Mouse (Mus musculus) heart, adult 8-10 months (tissue): Measurements from ENCODE around the gene Smim5. TPM values are rescaled to one million over a fixed set of nuclear protein-coding genes. Genes with fewer than 3 reads are reported as not detected.

Experiments used
- DNase-seq: peaks from one replicate; pipeline ENCODE4 v3.0.0; 2022; ENCODE audit warnings: low spot score
- total RNA-seq, 4 experiments: library from RNA; stranded (reverse); gene quantifications; 2 replicates each; pipeline ENCODE4 v1.2.4; 2022

The Smim5 gene
- total RNA-seq, 4 experiments from 2014 or later: 11.0 to 28.2 (median 14.6) TPM

DNA sequence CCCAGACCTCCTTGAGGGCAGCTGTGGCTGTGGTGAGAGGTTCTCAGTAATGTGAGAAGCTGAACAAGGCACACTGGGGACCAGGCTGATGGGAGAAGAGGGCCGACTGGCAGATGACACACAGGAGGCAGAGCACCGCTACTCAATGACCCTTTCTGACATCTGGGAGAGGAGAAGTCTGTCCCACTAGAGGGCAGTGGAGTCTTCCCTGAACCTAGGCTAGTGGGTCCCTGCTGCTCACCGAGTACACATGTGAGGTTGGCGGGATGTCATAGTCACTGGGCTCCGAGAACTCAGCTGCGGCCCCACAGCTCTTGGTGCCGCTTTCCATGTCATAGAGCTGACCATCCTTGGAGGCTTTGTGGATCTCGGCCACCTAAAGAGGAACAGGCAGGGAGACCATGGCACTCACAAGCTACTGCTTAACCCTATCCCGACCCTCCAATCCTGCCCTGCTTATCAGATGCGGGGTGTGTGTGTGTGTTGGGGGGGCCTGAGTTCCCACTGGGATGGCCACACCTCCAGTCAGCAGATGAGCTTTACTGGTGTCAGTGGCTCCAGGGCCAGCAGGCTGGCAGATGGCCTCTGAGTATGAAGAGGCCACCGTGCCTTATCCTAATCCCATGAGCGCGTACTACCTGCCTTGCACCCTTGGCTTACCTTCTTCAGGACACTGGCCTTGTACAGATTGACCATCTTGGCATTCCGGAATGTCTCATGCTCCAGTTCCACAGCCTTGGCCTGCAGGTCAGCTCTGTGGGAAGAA lies 4.8 kb upstream of the Smim5 start:
- DNase-seq: no peak

- DNase-seq: no peak
Measured at GRCm38 (mm10) chr11:115898446-115898845, 1.3 kb upstream of the Smim5 start.

DNA sequence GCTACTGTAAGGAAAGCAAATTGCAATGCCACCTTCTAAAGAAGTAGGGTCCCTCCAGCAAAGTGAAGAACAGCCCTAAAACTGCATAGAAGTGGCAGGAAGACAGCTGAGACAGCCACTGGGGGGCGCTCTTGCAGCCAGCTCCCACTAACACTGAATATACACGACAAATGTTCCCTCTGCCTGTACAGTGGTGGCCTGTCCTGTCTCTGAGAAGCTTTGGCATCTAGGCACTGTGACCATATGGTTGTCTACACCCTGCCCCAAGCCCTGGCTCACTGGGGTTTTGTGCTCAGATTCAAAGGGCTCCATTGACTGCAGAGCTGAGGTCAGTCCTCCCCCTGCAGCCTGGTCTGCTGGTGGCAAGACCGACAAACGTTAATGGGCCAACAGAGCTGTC lies 880 bp upstream of the Smim5 start:
- DNase-seq: no peak

DNA sequence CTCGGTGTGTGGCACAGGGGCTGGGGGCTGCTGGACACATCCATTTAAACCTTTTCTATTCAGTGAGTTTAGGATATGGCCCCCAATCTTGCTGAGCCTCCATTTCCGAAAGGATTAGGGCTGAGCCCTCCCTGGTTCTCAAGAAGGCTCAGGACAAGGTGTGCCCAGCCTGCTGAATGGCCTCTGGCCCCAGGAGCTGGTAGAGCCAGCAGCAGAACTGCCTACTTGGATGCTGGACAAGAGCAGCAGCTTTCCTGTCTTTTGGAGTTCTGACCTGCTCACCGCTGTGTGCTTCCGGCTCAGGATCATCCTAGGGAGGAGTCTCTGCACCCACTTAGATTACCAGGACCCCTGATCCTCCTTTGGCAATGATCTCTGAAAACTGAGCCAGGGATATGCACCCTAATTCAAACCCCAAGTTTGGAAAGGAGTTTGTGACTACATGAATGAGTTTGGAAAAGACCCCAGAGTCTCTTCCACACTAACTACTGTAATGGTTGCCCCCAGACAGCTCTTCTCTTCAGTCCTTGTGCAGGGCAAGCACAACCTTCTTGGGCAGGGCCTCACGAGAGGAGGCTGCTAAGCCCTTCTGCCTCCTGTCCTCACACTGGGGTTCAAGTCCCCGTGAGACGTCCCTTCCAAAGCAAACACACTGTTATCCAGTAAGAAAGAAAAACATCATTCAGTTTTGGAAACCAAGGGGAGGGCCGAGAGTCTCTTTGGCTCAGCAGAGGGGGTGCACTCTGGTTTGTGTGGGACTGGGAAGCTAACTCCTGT lies 983 bp downstream of the Smim5 start:
- no peak for DNase-seq

DNA sequence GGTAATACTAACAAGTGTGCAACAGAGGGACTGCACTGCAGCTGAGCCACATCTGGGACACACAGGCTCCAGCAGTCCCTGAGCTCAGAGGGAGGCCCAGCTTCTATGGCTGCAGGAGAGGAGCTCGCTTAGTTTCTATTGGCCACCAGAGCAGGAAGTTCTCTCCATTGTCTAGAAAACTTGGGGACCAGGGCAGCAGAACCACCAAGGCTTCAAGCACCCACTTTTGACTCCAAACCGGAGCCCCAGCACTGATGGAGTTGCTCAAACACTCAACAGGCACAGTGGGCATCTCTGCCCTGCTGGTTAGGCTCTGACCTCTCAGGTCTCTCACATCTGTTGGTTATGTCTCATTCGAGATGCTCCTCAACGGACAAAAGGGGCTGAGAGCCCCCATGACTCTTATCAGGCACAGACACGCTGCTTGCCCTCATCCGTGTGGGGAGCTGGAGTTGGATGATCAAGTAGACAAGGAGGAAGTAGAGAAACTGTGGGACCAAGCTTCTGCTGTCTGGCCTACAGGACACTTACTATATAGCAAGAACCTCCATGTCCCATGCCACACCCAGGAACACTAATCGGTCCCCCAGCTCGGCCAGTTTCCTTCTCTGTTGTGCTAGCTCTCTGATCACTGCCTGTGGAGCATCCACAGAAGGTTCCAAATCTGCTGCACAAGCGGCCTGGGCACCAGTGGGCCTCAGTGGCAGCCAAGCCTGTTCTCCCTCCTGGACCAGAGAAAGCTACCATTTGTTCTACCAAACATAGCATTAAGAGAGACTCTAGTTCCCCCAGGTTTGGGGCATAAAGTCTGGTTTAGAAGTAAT lies 1.8 kb downstream of the Smim5 start:
- DNase-seq: no peak

DNA sequence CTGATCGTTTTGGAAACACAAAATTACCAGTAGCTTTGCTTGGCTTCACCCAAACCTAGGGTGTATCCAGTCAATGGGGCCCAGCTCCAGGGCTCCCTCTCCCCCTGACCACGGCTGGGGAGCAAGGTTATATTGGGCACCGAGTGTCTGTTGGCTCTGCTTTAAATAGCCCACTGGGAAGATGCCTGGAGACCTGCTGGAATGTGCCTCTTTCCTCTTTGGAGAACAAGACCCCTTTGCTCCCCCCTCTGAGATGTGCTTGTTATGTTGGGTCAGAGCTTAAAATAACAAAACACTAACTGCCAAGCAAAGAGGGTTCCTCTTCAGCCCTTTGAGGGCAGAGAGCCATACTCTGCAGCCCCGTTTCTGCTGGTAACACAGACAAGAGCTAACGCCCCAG lies 2.4 kb downstream of the Smim5 start:
- DNase-seq: peak; percentile 56

DNA sequence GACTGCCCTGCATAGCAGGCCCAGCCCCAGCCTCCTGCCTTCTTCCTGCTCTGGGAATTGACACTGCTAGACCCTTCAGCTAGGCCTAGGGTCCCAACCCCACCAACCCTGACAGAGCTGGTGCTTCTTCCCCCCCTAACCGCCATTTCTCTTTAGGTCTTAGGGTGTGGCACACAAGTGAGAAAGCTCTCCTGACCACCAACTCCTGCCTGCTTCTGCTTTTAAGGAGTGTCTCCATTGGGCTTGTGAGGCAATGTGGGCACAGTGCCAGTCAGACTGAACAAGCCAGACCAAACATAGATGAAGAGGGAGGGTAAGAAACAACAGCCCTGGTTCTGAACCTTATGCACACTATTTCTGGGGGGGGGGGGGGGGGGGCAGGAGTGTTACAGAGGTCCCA lies 3.1 kb downstream of the Smim5 start:
- peak; percentile 40 for DNase-seq

- DNase-seq: peak; percentile 29
Measured at GRCm38 (mm10) chr11:115903384-115904230, 3.8 kb downstream of the Smim5 start.

- DNase-seq: no peak
Measured at GRCm38 (mm10) chr11:115904231-115904955, 4.6 kb downstream of the Smim5 start.

DNA sequence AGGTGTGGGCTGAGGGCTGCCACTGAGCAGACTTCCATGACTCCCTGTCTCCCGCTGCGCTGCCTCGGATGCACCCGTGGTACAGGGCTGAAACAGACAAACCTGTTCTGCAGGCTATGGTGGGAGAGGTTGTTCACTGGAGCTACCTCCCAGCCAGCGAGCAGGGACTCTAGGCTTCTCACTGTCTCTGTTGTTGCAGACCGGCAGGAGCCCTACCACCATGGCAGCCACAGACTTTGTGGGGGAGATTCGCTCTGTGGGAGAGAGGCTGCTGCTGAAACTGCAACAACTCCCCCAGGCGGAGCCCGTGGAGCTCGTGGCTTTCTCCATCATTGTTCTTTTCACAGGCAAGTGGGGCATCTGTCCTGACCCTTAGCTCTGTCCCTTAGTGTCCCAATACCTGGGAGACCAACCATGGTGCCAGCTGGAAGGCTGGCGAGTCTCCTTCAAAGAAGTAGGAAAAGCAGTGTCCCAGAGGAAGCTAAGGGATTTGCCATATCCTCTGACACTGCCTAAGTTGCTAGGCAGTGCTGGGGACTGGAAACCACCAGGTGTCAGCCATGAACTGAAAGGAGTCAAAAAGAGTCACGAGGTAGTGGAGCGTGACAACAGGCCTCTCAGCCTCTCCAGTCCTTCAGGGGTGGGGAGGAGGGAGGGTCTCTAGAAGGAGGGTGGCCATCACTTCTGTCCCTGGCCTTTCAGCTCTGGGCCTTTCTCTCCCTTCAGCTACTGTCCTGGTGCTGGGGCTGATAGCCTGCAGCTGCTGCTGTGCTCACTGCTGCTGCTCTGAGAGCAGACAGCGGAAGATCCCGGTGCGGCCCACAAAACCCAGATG lies 5.4 kb downstream of the Smim5 start:
- no peak for DNase-seq

- DNase-seq: no peak
Measured at GRCm38 (mm10) chr11:115906116-115906515, 6.3 kb downstream of the Smim5 start.

GRCm38 (mm10) chr11:115906521-115906920 lies 6.8 kb downstream of the Smim5 start:
- no peak for DNase-seq

DNA sequence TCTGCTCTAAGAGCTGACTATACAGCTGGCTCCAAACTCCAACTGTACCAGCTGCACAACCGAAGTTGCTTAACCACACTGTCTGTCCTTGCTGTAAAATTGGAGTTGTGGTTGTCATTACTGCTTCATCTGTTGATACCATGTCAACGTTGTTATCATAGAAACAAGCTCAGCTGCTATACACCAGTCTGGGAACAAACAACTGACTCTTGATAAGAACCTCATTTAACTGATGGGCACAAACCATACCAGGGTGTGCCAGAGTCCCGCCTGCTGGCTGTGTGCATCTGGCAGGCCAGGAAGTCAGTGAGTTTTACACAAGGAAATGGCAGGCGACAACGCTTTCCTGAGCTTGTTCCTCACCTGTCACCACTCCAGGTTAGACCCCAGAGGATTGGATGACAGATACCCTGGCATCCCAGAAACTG lies 11.4 kb downstream of the Smim5 start:
- DNase-seq: no peak

DNA sequence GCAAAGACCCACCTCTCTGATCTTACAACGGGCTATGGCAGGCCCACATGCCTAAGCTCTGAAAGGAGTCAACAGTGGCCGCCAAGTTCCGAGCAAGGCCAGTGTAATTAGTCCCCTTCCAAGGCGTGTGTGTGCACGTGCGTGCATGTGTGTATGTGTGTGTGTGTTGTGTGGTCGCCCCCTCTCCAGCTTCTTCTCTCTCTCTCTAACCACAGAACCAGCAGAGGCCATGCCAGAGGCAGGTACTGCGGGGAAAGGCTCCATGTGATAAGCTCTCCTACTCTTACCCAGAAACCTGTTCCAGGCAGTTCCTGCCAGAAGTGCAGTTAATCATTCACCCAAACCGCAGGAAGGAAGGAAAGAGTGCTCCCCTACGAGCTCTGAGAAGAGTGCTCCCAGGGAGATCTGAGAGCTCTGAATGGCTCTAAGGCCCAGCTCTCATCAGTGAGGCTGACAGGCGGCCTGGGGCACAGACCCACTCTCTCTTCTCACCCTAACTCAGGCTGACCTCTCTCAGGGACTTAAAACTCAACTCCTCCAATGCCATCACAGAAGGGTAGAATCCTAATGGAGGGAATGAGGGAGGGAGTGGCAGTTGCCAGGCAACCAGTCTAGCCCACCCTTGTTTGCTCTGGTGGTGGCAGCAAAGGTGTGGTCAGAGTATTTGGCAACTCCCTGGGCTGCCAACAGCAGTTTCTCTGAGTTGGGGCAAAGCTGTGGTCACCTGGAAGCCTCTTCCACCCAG lies 12.0 kb downstream of the Smim5 start, which contains the start of gene Smim6:
Gene Smim6 (plus strand): TSS at position 386 of the 745 bp plus-strand sequence.
- DNase-seq: no peak

DNA sequence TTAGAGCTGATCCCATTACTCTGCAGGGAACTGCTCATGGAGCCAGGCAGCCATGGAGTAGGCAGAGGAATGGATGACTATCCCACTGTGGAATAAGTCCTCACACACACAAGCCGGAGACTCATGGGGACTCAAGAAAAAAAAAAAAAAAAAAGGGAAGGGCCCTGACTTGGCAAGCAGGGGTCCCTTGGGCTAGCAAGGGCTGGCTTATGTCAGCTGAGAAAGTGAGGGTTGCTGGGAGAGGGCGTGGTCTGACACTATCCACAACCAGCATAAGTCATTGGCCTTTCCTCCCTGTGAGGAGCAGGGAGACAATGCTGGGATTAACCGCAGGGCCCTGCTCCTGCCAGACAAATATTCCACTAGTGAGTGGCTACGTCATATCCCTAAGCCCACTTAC lies 16.8 kb downstream of the Smim5 start:
- DNase-seq: no peak

- no peak for DNase-seq
Measured at GRCm38 (mm10) chr11:115918637-115919036, 18.9 kb downstream of the Smim5 start.

GRCm38 (mm10) chr11:115919073-115919472 lies 19.3 kb downstream of the Smim5 start:
- DNase-seq: no peak

GRCm38 (mm10) chr11:115920110-115920818 lies 20.5 kb downstream of the Smim5 start:
- no peak for DNase-seq
